Comparison of ENCODE assay signal across 19 mouse cellular contexts in genomic region chr6:23791822-23792221, GRCm38 (mm10). TPM values are rescaled to one million over a fixed set of nuclear protein-coding genes. Genes with fewer than 3 reads are reported as not detected.
A peak's percentile ranks its signal among the peaks of the same experiment; 100 is the strongest.
DNase-seq lines count a peak whose midpoint lies in the region; ATAC-seq lines count a peak whose summit lies in the region.
"Had no signal": no experiment of that assay in that cellular context is flagged by ENCODE, and none has a peak within 500 bp of the region (broad histone marks: within the 10 kb centered on the region; RNA-seq: fewer than 3 reads in every experiment).

No protein-coding gene starts in this region.

- DNase-seq in cerebellum, postnatal 10 days = no peak
- DNase-seq in heart, adult 18-20 months = peak; percentile 3 to 24
- no peak for DNase-seq in heart, postnatal 25 days (ENCODE audit: low spot score)
- peak; percentile 56 for DNase-seq in brain, adult 2 months (ENCODE audit: low read depth, low spot score)
- DNase-seq in lung, postnatal 25 days (ENCODE audit: low spot score) = peak; percentile 46
- no peak for DNase-seq in Muller cell, postnatal 12 days (ENCODE audit: inconsistent ontology term)
- DNase-seq in kidney, adult 11 months = no peak
- DNase-seq: adrenal gland, adult 2 months; adrenal gland, postnatal 14 days; cerebellum, adult 9-11 months; gastrocnemius, postnatal 14 days; heart, adult 2 months; heart, postnatal 14 days had no signal

- peak; percentile 80 for ATAC-seq in cerebellum, adult (ENCODE audit: insufficient number of reproducible peaks, low FRiP score, low TSS enrichment)
- ATAC-seq: forebrain, embryonic 13.5 days; forebrain, embryonic 16.5 days; hindbrain, embryonic 16.5 days; intestine, embryonic 15.5 days; Patski had no signal

- intact Hi-C loops in heart, postnatal 25 days (cut with DNase I) = no loop called here

RNA-seq across cellular contexts. Expression of gene Cadps2, which starts 47.4 kb away (rescaled TPM):
- 1 to 10 TPM; 1.9 to 2.1 TPM for total RNA-seq in heart, adult 18-20 months (2021)
- 1 to 10 TPM; 1.7 to 1.8 TPM for total RNA-seq in heart, postnatal 25 days (2021)

Comparison
In these comparisons a context has a peak if more than half of its experiments do, and no peak if none do; other contexts are left out.
1. DNase-seq: peak in heart, adult 18-20 months (2 of 2), brain, adult 2 months (single experiment) and lung, postnatal 25 days (single experiment); none in cerebellum, postnatal 10 days (0 of 2), heart, postnatal 25 days (single experiment), Muller cell, postnatal 12 days (single experiment) and kidney, adult 11 months (single experiment).